Mouse (Mus musculus) thymus, postnatal 0 days (tissue): ENCODE measurements around the gene Usf2. TPM values are rescaled to one million over a fixed set of nuclear protein-coding genes. Genes with fewer than 3 reads are reported as not detected.

Experiments
- DNase-seq: peaks from one replicate; pipeline ENCODE4 v3.0.0-alpha.2; 2015; ENCODE audit warnings: low spot score
- polyA plus RNA-seq: library from polyadenylated mRNA; unstranded; fragments of >200 nt; fragmentation: Nextera tagmentation; extraction: Ambion mirVana; gene quantifications from 2 replicates; pipeline ENCODE4 v1.2.1, GENCODE M21; 2015

Gene Usf2
- polyA plus RNA-seq, result 20.7 and 23.6 TPM in 2 replicates

DNA sequence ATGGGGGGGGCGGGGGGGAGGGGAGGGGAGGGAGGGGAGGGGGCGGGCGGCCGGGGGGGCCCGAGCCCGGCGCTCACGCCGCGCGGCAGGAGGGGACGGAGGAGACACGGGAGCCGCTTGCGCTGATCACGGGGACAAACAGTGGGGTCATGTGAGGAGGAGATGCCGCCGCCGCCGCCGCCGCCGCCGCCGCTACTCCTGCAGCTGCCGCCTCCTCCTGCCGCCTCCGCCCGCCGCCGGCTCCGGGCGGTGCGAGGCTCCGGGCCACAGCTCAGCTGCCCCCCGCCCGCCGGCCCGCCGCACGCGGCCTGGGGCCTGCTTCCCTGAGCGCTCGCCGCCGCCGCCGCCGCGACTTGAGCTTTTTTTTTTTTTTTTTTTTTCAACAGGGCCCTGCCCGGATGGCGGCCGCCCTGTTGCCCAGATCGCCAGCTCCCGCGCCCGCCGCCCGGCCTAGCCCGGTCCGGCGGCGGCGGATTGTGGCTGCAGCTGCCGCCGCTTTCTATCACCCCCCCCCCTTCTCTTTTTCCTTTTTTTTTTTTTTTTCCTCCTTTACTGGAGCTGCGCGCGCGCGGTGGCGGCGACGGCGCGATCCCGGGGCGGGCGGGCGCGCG is at the start of gene Usf2:
Gene Usf2 (minus strand): TSS at position 48 of the 611 bp plus-strand sequence.
- DNase-seq, result peak; percentile 68

DNA sequence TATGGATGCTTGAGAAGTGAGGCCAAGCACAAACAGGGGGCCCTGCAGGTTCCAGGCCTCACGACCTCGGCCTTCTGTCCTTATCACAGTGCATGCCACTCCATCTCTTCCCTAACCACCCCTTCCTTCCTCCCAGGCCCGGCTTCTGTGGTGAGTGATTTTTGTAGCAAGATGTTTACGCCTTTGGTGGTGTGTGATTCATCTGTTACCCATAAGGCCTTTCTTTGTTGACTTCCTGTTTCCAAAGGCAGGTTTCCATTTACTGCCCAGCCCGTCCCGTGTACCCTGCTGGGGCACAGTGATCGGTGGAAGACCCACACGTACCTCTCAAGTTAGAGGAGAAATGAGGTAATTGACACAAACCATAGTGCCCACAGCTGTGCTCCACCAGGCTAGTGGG is 46.0 kb upstream of the Usf2 start:
- peak; percentile 56 for DNase-seq

DNA sequence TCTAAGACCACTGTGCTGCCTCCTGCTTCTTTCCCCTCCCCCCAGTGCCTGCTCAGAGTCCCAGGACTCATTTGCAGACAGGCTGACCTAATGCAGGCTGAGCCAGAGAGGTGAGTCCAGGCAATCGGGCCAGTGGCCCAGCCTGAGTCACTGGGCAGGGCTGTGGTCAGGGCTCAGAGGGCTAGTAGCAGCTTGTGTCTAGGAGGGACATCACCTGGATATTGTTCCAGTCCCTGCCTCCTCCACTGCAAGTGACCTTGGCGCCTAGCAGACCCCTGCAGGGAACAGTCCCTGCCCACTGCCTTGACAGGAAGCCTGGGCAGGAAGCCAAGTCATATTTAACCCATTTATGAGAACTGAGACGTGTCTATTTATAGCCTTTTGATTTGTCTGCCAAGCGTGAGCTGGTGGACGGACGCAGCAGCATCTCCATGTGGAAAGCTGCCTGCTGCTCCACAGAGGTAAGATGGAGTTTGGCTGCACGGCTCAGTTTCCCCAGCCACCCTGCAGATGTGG is 44.0 kb upstream of the Usf2 start:
- peak; percentile 22 for DNase-seq

DNA sequence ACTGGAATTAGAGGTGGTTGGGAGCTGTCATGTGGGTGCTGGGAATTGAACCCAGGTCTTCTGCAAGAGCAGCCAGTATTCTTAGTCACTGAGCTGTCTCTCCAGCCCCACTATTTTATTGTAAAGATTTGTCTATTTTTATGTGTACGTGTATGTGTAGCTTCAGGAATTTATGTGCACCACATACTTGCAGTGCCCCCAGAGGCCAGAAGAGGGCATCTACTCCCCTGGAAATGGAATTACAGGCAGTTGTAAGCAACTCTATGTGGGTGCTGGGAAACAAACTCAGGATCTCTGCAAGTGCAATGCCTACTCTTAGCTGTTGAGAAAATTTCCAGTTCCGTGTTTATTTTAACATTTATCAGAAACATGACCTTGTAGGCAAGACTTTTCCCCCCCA is 39.9 kb upstream of the Usf2 start:
- DNase-seq, result no peak

DNA sequence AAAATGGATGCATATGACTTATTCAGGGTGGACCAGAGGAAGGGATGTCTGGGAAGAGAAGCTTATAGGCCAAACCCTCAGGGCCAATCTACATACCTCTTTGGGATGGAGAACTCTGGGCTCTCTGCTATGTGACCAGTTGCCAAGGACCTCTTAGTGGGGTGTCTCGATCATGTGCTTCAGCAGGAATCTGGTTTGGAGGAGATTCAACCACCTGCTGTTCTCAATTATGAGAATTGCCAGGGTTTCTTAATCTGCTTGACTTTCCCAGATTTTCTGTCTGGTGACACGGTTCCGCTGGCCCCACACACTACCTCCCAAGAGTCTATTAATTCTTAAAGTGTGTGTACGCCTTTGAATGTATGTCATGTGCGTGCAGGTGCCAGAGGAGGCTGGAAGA is 37.4 kb upstream of the Usf2 start:
- no peak for DNase-seq

DNA sequence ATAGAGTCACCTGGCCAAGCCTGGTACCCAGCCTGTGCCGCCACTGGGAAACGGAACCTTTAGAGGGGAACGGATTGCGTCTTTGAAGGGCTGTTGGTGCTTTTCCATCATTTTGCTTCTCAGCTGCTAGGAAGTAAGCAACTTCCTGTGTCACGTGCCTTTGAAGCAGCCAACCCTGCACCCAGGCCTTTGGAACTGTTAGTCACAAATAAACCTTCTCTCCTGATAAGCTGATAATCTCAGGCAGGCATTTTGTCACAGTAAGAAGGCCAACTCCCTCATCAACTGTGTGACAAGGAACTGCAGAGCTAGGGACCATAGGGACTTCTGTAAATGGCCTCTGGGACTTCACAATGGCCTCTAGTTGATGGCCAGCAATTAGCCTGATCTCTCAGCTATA is 35.5 kb upstream of the Usf2 start:
- DNase-seq, result no peak

DNA sequence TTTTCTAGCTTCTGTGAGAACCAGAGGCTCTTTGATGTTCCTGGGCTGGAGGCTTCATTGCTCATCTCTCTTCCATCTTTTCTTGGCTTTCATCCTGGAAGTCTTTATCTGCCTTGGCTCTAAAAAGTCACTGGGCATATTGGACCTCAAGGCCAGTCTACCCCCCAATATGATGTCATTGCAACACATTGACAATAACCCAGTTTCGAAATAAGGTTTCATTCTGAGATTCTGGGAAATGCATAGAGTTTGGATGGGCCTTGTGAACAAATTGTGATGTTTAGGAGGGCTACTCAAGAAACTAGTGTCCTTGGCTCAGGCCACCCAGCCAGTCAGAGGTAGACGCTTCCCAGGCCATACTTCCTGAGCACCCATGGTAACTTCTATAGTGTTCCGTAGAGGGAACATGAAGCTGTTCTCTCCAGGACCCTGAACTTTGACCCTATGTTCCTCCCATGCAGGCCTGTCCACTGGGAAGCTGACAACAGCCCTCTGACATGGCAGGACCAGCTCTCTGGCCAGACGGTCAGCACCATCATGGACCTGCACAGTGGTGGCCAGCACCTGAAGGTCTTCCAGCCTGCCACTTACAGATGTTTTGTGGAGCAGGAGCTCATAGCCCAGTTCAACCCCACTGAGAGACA is 32.0 kb upstream of the Usf2 start:
- no peak for DNase-seq

DNA sequence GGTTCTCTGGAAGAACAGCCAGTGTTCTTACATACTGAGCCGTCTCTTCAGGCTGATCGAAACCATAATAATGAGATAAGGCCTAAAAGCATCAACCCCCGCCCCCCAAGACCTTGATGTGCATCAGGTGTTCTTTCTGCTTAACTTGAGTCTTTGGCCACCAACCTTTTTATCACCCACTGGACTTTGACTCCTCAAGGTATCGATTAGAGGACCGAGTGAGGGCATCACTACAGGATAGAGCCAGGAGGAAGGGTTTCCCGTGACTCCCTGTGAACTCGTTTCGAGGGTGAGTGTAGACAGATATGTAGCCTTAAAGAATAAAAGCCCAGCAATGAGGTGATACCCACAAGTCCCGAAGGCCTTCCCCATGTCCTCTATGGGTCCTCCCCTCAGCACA is 28.8 kb upstream of the Usf2 start:
- DNase-seq, result no peak

DNA sequence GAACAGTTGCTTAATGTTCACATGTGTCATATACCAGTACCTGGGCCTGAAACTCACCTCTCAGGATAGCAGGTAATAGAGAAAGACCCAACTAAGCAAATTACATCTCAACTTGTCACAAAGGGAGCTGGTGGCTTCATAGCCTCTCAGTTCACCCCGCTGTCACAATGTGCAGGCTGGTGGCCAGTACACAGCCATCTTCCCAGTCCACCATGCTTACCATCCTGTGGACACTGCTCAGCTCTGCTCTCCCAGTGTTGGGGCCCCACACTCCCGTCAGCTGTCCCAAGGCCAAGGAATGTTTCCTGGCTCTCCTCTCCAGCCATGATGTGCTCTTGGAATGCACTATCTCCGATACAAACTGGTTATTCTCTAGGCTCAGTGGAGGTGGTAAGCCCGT is 25.1 kb upstream of the Usf2 start:
- no peak for DNase-seq

DNA sequence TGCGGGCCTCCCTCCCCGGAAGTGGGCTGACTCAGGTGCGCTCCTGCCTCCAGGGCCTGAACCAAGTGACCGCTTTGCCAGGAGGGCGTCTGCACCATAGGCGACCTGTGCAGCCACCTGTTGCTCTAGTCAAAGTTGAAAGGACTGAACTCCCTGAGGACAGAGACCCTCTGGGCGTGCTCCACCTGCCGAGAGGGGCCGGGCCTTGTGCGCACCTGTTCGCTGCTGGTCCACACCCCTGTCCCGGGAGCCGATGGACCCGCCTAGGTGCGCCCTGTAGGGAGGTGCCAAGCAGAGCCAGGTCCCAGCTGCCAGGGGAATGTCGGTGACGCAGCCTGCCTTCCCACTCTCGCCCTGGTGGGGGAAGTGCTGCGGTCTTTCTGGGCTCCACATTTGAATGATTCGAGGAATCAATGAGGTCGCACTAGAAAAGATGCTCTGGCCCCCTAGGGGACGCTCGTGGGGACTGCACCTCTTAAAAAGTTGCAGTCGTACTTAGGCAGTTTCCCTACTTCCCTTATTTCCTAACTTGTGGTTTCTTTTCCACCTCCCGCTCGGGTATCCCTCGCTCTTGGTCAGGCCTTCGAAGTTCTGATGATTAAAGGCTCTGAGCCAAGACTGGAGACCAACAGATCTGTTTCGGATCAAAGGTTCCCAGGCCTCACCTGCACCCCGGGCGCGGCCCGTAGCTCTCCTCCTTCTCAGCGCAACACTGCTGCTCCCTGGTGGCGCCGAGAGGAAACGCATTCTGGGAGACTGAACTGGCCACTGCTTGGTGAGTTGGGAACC is 17.1 kb upstream of the Usf2 start, which contains the start of gene Fam187b:
Gene Fam187b (plus strand): TSS at position 290 of the 789 bp plus-strand sequence.
- DNase-seq, result peak; percentile 90

DNA sequence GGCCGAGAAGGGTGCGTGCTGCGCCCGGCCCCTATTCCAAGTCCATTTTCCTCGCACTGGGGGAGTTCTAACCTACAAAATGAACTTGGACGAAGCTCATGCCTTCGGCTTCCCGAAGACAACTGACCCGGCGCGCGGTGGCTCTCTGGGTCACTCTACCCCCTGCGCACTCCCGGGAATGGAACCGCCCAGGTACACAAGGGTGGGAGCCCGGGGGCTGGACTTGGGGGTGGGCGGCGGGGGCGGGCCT is 16.6 kb upstream of the Usf2 start, which contains the start of gene Lsr:
Gene Lsr (minus strand): TSS at position 214 of the 250 bp plus-strand sequence.
- no peak for DNase-seq

DNA sequence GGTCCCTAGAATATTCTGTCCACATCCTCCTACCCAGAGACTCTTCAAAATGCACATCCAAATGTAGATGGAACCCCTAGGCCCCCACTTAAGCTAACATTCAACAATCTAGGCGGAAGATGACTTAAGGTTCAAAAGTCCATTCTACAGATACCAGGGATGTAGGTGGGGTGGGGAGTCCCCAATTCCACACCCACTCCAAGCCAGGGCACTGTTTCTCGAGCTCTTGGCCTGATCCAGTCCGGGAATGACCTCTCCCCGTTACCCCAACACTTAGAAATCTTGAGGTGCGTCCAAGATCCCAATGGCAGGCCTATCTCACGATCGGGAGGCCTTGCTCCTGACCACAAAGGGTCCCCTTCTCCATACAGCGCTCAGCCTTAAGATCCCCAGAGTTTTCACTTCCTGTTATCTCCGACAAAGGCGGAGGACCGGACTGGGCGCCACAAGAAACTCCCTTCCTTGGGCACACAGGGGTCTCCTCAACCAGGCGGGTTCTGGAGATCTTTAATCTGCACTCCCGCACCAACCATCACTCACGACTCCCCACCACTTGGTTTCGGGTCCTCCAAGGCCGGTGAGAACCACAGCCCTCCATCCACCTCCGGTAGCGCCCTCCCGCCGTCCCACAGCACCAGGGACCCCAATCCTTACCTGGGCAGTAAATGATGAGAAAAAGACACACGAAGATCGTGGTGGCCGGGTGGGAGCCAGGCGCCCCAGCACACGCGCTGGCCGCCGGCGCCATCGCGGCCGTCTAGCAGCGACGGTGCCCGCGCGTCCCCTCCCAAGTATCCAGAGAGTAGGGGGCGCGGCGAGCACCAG is 16.0 kb upstream of the Usf2 start:
- no peak for DNase-seq

DNA sequence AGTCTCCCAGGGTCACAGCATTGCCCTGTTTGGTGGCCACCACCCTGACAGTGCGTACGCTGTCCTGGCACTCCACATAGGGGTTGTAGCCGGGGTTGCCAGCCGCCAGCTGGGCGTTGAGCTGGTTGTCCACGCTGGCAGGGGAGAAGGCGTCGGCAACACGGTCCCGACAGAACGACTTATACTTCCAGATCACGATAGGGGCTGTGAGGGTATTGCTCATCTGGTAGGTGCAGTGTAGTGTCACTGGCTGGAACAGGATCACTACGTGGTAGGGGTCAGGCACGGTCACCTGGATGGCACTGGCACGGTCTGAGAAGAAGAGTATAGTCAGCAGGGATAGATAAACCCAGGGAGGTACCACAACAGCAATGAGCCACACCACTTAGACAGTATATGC is 15.3 kb upstream of the Usf2 start:
- no peak for DNase-seq

DNA sequence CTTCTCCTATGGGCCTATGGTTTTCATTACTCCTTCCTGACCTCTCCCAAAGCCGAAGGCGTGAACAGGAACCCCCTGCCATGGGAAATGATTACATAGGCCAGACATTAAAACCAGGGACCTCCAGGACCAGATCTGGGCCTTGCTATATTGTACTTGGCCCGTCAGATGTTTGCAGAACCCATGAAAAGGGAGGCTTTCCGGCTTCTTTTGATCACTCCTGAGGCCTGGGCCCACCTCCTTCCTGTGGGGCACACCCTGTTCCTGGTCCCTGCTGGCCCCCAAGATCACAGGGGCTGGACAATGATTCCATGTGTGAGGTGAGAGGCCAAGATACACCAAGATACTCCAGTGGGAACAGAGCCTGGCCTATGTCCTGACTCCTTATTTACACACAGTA is 12.6 kb upstream of the Usf2 start:
- no peak for DNase-seq

DNA sequence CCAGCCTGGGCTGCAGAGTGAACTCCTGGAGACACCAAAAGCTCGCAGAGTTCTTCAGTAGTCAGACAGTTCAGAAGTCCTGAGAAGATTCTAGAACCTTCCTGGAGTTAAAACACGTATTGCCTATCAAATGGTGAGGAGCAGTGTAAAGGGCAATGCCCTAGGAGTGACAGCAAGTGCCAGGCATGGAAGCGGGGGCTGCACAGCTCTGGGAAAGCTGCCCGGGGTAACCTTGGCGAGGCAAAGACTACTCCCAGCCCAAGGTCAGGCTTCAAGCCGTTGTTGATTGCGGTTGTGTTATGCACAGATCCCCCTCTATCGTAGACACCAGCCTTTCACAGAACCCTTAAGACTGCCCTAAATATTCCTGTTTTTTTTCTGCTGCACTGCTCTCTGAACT is 12.0 kb upstream of the Usf2 start:
- DNase-seq, result no peak

DNA sequence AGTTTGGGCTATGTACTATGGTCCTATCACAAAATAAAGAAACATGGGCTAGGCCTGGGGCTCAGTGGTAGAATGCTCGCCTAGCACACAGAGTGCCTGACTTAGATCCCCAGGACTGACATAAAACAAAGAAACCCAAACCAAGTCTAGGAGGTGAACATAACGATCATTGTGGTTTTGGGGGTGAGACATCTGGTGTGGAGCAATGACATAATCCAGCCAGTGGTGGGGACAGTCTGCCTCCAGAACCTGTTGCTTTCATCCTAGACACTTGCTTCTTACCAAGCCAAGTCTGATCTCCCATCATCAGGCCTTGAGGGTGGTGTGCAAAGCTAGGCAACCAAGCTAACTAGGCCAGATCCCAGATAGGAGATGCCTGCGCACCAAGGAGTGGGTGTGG is 10.1 kb upstream of the Usf2 start:
- DNase-seq, result peak; percentile 53

DNA sequence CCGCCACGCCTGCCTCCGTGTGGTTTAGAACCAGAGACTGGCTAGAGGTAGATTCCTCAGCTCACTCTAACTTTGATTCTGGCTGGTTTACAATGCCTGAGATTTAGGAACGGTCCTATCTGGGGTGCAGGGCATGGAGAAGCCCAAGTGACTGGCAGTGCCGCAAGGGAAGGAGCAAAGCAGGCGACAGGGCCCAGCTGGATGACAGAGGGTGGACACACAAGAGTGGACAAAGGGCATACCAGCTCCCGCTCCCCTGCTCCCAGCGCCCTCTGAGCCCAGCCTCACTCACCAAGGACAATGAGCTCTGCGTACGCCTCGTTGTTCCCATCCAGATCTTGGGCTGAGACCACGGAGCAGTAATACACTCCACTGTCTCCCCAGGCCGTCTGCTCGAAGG is 9.1 kb upstream of the Usf2 start:
- no peak for DNase-seq

DNA sequence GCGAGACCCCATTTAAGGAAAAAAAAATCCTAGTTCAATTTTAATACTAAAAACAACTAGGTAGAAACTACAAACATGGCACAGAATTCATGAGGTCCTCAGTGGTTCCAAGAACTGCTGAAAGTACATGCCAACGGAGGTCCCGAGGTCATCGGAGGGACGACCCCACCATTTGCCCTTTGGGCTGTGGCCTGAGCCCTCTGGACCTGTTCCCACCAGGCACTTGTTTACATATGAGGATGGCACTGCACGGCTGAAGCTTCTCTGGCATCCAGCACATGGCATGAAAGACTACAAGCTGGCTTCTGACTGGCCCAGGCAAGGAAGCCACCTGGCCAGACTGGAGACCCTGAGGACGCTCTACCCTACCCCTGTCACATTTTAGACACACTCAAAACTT is 7.8 kb upstream of the Usf2 start:
- DNase-seq, result no peak

DNA sequence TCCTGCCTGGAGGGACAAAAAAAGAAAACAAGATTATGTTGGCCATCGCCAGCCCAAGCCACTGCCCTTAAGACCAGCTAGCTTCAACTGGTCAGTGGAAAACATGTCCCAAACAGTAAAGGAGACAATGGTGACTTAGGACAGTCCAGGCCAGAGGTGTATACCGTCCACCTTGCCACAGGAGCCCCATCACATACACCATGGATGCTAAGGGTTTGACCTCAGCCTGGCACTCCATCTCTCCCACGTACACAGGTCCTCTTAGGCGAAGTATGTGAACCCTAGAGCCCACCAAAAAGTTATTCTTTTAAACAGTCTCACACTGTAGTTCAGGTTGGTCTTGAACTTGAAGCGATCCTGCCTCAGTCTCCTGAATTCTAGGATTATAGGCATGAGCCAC is 6.3 kb upstream of the Usf2 start:
- DNase-seq, result no peak

DNA sequence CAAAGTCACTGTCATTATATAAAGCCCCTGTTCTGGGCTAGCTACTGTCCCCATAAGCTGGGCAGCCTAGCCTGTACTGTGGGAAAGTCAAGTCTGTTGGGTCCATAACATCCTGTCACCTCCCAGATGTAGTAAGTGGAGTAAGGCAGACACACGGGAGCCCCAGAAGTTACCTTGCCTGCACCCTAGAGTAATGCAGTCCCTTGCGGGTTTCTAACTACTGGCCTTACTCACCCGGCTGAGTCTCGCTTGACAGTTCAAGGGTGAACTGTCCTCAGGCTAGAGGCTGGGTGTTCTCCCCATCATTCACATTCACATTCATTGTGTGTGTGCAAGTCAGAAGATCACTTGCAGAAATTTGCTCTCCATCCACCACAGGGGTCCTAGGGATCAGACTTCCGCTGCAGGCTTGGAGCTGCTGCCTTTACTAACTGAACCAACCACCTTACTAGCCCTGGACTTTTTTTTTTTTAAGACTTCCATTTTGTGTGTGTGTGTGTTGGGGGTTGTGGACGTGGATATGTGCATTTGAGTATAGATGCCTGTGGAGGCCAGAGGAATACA is 3.3 kb upstream of the Usf2 start:
- DNase-seq, result no peak

DNA sequence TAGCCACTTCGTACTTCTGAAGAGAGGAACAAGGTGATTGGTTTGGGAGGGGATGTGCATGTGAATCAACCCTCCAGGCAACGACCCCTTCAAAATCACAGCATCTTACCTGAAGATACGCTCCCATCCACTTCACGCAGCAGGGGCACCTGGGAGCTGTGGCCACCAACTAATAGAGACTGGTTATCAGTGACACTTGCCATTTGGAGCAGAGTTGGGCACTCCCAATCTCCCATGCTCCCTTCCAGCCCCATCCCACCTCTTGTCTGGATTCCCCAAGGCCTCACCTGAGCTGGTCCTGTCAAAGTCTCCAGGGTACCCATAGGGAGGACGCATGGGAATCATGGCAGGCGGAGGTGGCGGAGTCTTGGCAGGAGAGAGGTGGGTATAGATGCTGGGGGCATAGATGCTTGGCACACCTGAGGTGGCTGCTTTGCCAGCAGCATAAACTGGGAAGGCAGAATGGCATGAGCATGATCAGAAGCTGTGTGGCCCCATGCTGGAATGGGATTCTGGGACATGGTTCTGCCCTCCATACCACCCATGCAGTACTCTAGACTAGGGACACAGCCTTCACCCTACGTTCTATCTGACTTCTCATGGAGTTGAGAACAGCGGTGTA is 2.4 kb upstream of the Usf2 start:
- DNase-seq, result no peak
